Mouse (Mus musculus) lung, postnatal 10 days (tissue): Measurements from ENCODE around the gene Pxylp1.

Experiments
- DNase-seq: peaks from one replicate; pipeline ENCODE4 v3.0.0; 2021

Pxylp1 gene

DNA sequence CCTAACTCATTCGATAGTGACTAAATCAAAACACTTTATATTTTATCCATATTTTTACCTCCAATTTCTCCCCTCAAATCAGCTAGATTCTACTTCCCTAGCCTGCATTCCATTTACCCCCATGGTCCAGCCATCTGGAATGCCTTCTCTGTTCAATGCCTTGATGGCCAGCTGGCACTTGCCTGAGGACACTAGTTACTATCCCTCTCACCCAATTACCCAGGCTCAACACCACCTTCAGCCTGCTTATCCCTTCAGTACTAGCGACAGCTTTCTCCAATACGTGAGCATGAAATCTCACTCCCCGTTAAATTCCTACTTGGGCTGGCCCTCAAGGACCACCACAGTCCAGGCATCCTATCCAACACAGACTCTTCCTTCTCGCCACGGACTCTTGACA lies 2.2 kb downstream of the Pxylp1 start:
- DNase-seq = no peak

- DNase-seq = peak; percentile 84
Observed at GRCm38 (mm10) chr9:96889345-96890021, 3.0 kb downstream of the Pxylp1 start.

DNA sequence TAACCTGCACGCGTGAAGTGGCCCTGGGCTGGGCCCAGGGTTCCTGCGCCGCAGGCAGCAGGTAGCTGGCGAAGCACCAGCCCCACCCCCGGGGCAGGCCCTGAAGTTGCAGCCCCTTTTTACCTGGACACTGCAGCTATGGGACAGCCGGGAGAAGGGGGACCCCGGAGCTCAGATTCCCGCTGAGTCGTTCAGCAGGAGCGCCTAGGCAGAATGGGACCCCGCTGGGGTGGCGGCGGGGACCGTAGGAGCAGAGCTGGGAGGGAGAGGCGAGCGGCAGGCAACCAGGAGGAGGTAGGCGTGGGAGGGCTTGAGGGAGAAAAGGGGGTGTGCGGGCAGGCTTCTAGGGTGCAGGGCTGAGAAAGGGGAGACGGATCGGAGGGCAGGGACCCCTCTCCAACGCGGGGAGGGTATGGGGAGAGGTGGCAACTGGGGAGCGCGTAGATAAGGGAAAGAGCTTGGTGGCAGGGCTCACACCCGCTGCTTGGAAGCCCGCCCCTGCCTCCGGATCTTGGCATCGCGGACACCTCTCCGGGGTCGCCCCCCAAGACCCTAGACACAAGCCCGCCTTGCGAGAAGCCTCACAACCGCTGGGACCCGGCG lies 3.6 kb downstream of the Pxylp1 start:
- DNase-seq = no peak

- DNase-seq = no peak
Observed at GRCm38 (mm10) chr9:96887954-96888353, 4.5 kb downstream of the Pxylp1 start.

- DNase-seq = no peak
Observed at GRCm38 (mm10) chr9:96887492-96887891, 5.0 kb downstream of the Pxylp1 start.

DNA sequence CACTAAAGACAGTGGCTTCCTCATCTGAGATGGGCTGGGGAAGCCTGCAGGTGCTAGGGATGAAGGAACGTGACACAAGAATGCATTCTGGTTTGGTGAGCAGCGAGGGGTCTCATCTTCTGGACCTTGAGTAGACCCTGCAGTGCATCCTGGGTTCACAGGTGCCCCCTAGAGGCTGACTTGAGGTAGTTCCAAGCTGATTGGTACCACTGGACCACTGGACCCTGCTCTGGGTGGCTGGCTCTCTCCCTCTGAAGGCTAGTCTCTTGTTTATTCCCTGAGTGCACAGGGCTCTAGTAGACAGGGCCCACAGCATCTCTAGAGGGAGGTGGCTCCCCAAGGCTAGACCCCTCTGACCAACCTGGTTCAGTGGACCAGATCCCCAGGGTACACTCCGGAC lies 6.7 kb downstream of the Pxylp1 start:
- DNase-seq = peak; percentile 35

- no peak for DNase-seq
Observed at GRCm38 (mm10) chr9:96882496-96883265, 9.8 kb downstream of the Pxylp1 start.

DNA sequence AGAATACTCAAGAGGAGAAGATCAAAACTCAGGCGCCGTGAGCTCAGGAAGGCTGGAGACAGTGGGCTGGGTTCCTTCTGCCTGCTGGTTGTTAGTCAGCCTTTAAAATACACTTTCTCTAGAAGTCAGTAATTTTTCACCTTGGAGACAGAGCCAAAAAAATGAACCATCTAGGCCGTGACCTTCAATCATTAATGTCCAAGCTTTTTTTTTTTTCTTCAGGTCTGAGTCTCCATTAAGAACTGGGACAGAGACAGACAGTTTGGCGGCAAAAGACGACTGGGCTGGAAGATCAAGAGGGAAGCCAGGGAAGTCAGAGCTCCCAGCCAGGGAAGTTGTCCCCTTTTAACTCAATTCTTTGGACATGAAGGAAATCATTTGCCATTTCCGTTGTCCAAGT lies 10.6 kb downstream of the Pxylp1 start:
- DNase-seq = no peak

DNA sequence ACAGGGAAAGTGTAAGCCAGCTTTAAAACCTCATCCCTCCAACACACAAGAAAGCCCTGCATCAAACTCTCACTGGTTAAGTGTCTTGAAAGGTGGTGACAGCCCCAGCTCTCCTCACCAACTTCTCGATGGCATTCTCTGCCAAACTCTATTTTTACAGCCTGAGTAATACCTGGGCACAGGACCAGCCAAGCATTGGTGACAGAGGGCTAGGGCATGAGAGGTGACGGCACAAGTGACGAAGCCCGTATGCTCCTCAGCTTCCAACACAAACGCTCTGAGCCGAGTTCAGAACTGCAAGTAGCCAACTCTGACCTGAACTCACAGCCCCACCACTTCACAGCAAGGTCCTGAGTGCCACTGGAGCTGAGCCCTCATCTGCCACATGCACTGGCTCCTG lies 13.4 kb downstream of the Pxylp1 start:
- DNase-seq = peak; percentile 21

DNA sequence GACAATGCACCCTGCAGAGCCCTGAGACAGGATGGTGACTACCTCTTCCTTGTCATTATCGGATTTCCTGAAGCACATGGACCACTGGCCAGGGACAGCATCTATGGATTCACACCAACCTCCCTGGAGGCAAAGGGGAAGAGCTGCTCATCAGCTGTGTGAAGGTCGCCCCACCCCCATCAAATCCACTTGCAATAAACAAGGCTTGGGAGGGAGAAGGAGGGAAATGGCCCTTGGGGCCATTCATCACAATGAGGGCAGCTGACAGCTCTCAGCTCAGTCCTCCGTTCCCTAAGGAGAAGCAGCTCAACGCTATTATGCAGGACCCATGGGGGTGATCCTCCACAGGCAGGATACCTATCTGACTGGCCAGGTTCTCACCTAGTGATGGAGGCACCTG lies 14.0 kb downstream of the Pxylp1 start:
- DNase-seq = no peak

DNA sequence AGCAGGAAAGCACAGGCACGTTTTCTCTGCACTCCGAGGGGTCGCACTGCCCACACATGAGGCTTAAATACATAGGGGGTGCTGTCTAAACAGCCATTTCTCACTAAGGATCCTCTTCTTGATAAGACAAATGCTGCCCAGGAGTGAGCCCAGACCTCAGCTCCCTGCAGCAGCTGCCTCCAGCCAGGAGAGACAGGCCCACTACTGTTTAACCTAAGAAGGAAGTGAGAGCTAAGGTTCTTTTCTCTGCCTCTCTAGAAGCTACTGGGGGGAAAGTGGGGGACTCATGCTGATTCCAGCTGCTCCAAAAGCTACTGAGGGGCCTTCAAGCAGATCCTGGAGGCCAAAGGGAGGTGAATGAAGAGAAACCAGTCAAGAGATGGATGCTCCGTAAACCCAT lies 16.8 kb downstream of the Pxylp1 start:
- DNase-seq = no peak

GRCm38 (mm10) chr9:96873082-96873481 lies 19.4 kb downstream of the Pxylp1 start:
- DNase-seq = peak; percentile 49

- peak; percentile 41 for DNase-seq
Observed at GRCm38 (mm10) chr9:96870104-96870503, 22.4 kb downstream of the Pxylp1 start.

GRCm38 (mm10) chr9:96869542-96869941 lies 22.9 kb downstream of the Pxylp1 start:
- DNase-seq = no peak

DNA sequence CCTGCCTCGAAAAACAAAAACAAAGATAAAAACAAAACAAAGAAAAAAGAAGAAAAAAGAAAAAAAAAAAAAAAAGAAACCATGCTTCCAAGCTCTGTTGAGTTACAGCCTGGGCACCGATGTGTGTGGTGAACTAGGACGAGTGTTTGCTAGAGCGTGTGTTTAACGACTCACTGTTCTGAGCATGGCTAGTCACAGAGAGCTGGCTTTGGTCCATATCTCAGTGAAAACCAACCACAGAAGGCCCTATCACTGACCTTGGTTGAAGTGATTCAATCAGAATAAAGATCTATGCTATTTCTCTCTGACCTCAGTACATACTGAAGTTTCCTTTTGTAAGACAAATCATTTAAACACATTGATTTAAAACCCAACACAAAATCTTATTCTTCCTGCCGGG lies 23.9 kb downstream of the Pxylp1 start:
- no peak for DNase-seq

- DNase-seq = no peak
Observed at GRCm38 (mm10) chr9:96867165-96867564, 25.3 kb downstream of the Pxylp1 start.

- DNase-seq = no peak
Observed at GRCm38 (mm10) chr9:96866196-96866595, 26.3 kb downstream of the Pxylp1 start.

DNA sequence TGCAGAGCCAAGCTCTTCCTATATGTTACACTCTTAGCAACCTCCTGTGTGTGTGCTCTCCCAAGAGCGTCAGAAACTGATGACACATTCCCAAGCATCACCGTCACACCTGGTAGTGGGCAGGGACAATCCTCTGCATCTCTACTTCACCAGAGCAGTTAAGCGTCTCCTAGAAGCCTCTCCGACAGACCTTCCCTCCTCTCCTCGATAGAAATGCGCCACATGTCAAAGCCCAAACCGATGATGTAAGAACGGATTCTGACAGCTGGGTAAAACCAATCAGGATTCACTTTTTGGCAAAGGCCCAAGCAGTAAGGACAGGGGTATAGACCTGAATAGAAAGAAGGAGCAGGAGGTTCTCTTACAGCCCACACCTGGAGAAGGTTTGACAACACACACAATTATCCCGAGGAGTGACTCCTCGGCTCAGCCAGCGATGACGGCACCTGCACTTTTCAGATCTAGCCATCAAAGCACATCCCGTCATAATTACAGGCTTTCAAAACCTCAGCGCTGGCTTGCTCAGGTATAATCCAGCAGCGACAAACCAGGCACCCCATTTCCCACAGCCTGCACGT lies 26.9 kb downstream of the Pxylp1 start:
- no peak for DNase-seq

GRCm38 (mm10) chr9:96863539-96863938 lies 28.9 kb downstream of the Pxylp1 start:
- no peak for DNase-seq

DNA sequence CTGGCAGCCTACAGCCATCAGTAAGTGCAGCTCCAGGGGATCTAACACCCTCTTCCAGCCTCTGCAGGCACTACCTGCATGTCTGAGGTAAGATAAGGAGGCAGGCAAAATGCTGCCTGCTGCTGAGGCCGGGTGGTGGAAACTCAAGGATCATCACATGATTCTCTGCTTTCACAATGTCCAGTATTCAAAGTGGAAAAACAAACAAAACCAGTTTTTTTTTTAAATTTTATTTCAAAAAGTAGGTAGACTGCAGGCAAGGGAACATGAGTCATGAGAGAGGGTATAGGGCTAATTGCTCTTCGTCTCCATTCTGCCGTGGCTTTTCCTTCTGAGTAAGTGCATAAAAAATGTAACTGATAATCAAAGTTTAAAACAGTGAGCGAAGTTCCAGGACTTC lies 29.6 kb downstream of the Pxylp1 start:
- no peak for DNase-seq

GRCm38 (mm10) chr9:96861092-96861487 lies 31.4 kb downstream of the Pxylp1 start:
- no peak for DNase-seq

DNA sequence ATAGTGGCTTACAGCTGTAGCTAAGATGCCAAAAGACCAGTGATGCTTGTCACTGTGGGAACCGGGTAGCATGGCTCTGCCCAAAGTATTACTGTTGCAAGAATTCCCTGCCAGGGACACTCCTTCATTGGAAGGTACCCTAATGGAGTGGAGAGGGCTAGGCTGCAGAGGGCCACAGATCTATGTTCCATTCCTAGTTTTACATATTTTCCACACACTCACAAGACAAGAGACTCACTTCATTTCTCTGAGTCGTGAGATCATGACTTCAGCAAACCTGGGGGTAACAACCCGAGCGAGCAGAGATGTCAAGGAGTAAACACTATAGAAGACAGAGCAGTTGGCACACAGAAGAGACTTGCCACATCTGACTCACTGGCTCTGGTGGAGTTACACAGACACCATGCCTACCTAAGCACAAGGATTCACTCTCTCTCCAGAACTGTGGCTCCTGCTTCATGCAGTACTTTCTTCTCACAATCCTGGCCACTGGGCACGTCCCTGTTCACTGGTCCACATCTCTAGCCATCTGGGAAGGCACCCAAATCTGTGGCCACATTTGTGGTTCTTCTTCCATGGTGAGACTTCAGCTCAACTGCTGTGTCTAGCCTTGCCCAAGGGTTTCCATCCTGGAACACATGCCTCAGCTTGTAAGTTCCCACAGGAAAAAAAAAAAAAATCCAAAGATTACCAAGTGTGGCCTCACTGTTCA lies 31.9 kb downstream of the Pxylp1 start:
- no peak for DNase-seq

- no peak for DNase-seq
Observed at GRCm38 (mm10) chr9:96859027-96859426, 33.4 kb downstream of the Pxylp1 start.
